ENCODE assay signal across 11 mouse cellular contexts in the genomic region with DNA sequence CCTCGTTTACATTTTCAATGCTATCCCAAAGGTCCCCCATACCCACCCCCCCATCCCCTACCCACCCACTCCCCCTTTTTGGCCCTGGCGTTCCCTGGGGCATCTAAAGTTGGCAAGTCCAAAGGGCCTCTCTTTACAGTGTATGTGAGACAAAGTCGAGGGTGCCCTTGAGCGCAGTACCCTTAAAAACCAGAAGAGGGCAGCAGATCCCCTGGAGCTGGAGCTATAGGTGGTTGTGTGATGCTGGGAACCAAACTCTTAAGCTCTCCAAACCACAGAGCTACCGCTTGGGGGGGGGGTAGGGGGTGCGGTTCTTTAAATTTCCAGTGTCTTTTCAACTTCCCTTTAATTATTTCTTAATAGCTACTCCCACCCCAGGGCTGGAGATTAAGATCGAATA. TPM values are rescaled to one million over a fixed set of nuclear protein-coding genes. Genes with fewer than 3 reads are reported as not detected.
A peak's percentile ranks its signal among the peaks of the same experiment; 100 is the strongest.
DNase-seq lines count a peak whose midpoint lies in the region; ATAC-seq and TF ChIP-seq lines count a peak whose summit lies in the region.
"Had no signal": no experiment of that assay in that cellular context is flagged by ENCODE, and none has a peak within 500 bp of the region (broad histone marks: within the 10 kb centered on the region; RNA-seq: fewer than 3 reads in every experiment).

No protein-coding gene starts in this region.

- TF ChIP-seq CTCF in kidney, postnatal 0 days (IDR thresholded peaks at IDR 0.05; ENCODE audit: low read depth), result peak; percentile 31
- TF ChIP-seq CTCF in thymus, adult 2 months (IDR thresholded peaks at IDR 0.05; ENCODE audit: borderline replicate concordance, control insufficient read depth, extremely low read depth, insufficient read depth, low read length, poor library complexity), result peak; percentile 32; the same call in 1 of the 2 replicates

- no peaks in the 10 kb centered on the region for H3K27me3 ChIP-seq in kidney, postnatal 0 days (ENCODE audit: insufficient read depth, low read length)
- no peaks in the 10 kb centered on the region for H3K27me3 ChIP-seq in kidney, embryonic 16.5 days (ENCODE audit: insufficient read depth, low read length)
- H3K27me3 ChIP-seq in thymus, adult 2 months (ENCODE audit: control insufficient read depth, insufficient read depth, low read length), result no peaks in the 10 kb centered on the region

- no peak overlapping the region for H3K9ac ChIP-seq in kidney, postnatal 0 days (ENCODE audit: low read depth, low read length)
- H3K9ac ChIP-seq in kidney, embryonic 16.5 days (replicated peaks; ENCODE audit: low read length), result no peak overlapping the region
- H3K9ac ChIP-seq in ES-E14 (ENCODE audit: insufficient read depth, low read depth, low read length, poor library complexity, severe bottlenecking), result no peak overlapping the region

- no peaks in the 10 kb centered on the region for H3K36me3 ChIP-seq in kidney, postnatal 0 days (ENCODE audit: insufficient read depth, low read length)
- no peaks in the 10 kb centered on the region for H3K36me3 ChIP-seq in kidney, embryonic 16.5 days (ENCODE audit: insufficient read depth, low read length)
- no peaks in the 10 kb centered on the region for H3K36me3 ChIP-seq in ES-E14 (ENCODE audit: control insufficient read depth, insufficient read depth, low read length, poor library complexity, severe bottlenecking)
- H3K36me3 ChIP-seq in thymus, adult 2 months (ENCODE audit: control insufficient read depth, insufficient read depth, low read length), result no peaks in the 10 kb centered on the region

- ATAC-seq in kidney, postnatal 0 days (replicated peaks; ENCODE audit: low FRiP score, low read depth), result no peak
- ATAC-seq in kidney, embryonic 16.5 days (ENCODE audit: low FRiP score, low TSS enrichment), result no peak
- ATAC-seq in inflammation-experienced regulatory T-cells, adult 6 months, result peak; percentile 41
- ATAC-seq: forebrain, embryonic 14.5 days had no signal

- no peak overlapping the region for H3K27ac ChIP-seq in kidney, postnatal 0 days
- H3K27ac ChIP-seq in kidney, embryonic 16.5 days (ENCODE audit: low read length), result no peak overlapping the region
- H3K27ac ChIP-seq in ES-E14 (ENCODE audit: insufficient read depth, low read depth, low read length, poor library complexity, severe bottlenecking), result no peak overlapping the region
- no peak overlapping the region for H3K27ac ChIP-seq in thymus, adult 2 months (ENCODE audit: control insufficient read depth, insufficient read depth, low read length)

- in situ Hi-C loops in ES-E14 (cut with MboI; ENCODE audit: low sequenced_read_pairs in 2 of 2, unreplicated experiment in 2 of 2), result loop anchor here (25.0 kb wide), 3 partner anchors 284 to 609 kb away; no protein-coding TSS in a partner anchor

- no peaks in the 10 kb centered on the region for H3K9me3 ChIP-seq in kidney, postnatal 0 days (replicated peaks; ENCODE audit: low read length)
- H3K9me3 ChIP-seq in kidney, embryonic 16.5 days (ENCODE audit: low read length), result 0 out of 2 replicates have a peak, but pooled peaks cover 6% of the 10 kb centered on the region
- no peaks in the 10 kb centered on the region for H3K9me3 ChIP-seq in ES-E14 (ENCODE audit: control insufficient read depth, insufficient read depth, low read depth, low read length)

- H3K4me2 ChIP-seq in kidney, postnatal 0 days (ENCODE audit: low read length), result no peak overlapping the region
- no peak overlapping the region for H3K4me2 ChIP-seq in kidney, embryonic 16.5 days (replicated peaks; ENCODE audit: low read depth, low read length)
- H3K4me2 ChIP-seq: midbrain, embryonic 11.5 days had no signal

- H3K4me1 ChIP-seq in kidney, postnatal 0 days (replicated peaks; ENCODE audit: insufficient read depth, low read length), result no peaks in the 10 kb centered on the region
- H3K4me1 ChIP-seq in kidney, embryonic 16.5 days (ENCODE audit: insufficient read depth, low read length), result no peaks in the 10 kb centered on the region
- 0 out of 4 replicates have a peak, but pooled peaks cover 0 to 4% of the 10 kb centered on the region in 2 experiments for H3K4me1 ChIP-seq in ES-E14 (ENCODE audit: control insufficient read depth in 2 of 2, insufficient read depth in 2 of 2, low read length in 2 of 2, poor library complexity in 1 of 2)
- no peaks in the 10 kb centered on the region for H3K4me1 ChIP-seq in thymus, adult 2 months (replicated peaks; ENCODE audit: control insufficient read depth, insufficient read depth, low read length)

- WGBS in kidney, postnatal 0 days, result 83% methylated on average over 7 of the region's 7 CpGs
- WGBS in kidney, embryonic 16.5 days, result 81% methylated on average over 7 of the region's 7 CpGs
- WGBS in thymus, adult 2 months, result 83% methylated on average over 7 of the region's 7 CpGs

- no peak overlapping the region for H3K4me3 ChIP-seq in kidney, postnatal 0 days (replicated peaks; ENCODE audit: low read depth, low read length)
- no peak overlapping the region for H3K4me3 ChIP-seq in kidney, embryonic 16.5 days (ENCODE audit: low read length)
- H3K4me3 ChIP-seq in ES-E14 (ENCODE audit: insufficient read depth in 1 of 2, low read depth in 1 of 2, low read length in 2 of 2, poor library complexity in 1 of 2, severe bottlenecking in 1 of 2), result no peak overlapping the region
- H3K4me3 ChIP-seq in thymus, adult 2 months (ENCODE audit: control insufficient read depth, insufficient read depth, low read length), result no peak overlapping the region

- TF ChIP-seq POLR2A in thymus, adult 2 months (IDR thresholded peaks at IDR 0.05; ENCODE audit: control insufficient read depth, extremely low read depth, insufficient read depth, low read length, poor library complexity), result no peak

- DNase-seq in kidney, postnatal 0 days (ENCODE audit: low spot score), result no peak
- no peak for DNase-seq in ES-E14 (ENCODE audit: low read depth, low spot score)
- peak; percentile 65 for DNase-seq in thymus, adult 2 months
- no peak for DNase-seq in gastrocnemius, postnatal 25 days
- DNase-seq in neural tube, embryonic 10.5 days (ENCODE audit: extremely low spot score, low spot score), result no peak
- DNase-seq: adrenal gland, adult 2 months; heart, postnatal 36 days had no signal

TF ChIP-seq in ES-E14, 5 proteins besides CTCF, POLR2A, EP300 and RAD21:
- TF ChIP-seq MAFK (IDR thresholded peaks at IDR 0.05; ENCODE audit: insufficient read depth, low read depth, low read length) (no peak), ZNF384 (IDR thresholded peaks at IDR 0.05; ENCODE audit: low read depth, low read length) (no peak), CHD2 (IDR thresholded peaks at IDR 0.05; ENCODE audit: low read depth, low read length) (no peak), ZC3H11A (IDR thresholded peaks at IDR 0.05; ENCODE audit: borderline replicate concordance, low read depth, low read length) (peak; percentile 50; the same call in 1 of the 2 replicates), HCFC1 (IDR thresholded peaks at IDR 0.05; ENCODE audit: borderline replicate concordance, insufficient read depth, low read length) (no peak)

RNA-seq across cellular contexts. Expression of gene Sox21, which starts 33.8 kb away (rescaled TPM):
- not detected in 2 replicates for polyA plus RNA-seq in kidney, postnatal 0 days (2015; fragmentation: Nextera tagmentation; extraction: Ambion mirVana)
- not detected in 2 replicates for polyA plus RNA-seq in kidney, embryonic 16.5 days (2015; fragmentation: Nextera tagmentation; extraction: Ambion mirVana)
- total RNA-seq in ES-E14 (2012; rRNA removed), result 0.94 and 1.8 TPM in 2 replicates
- polyA plus RNA-seq in inflammation-experienced regulatory T-cells, adult 6 months (2017; shearing (Covaris generic)), result not detected
- polyA plus RNA-seq in thymus, adult 2 months (2012; rRNA removed), result 0.59 and 1.0 TPM in 2 replicates
- not detected for total RNA-seq in gastrocnemius, postnatal 25 days (2021)
- total RNA-seq: adrenal gland, adult 2 months; heart, postnatal 36 days had no signal
